Mouse (Mus musculus) stomach, postnatal 0 days (tissue): ENCODE measurements around the gene Tpm3. TPM values are rescaled to one million over a fixed set of nuclear protein-coding genes. Genes with fewer than 3 reads are reported as not detected.
"Not testable (repeated sequence)": the region's sequence is repeated elsewhere in the genome, so short reads cannot be mapped to it uniquely, and the experiment has no call there.

Experiments
- ATAC-seq: fragments of 200-750 bp; cut with Nextera tagmentation; 2 replicates; pipeline ENCODE4 v1.8.0; 2017; ENCODE audit not compliant: low FRiP score, low TSS enrichment
- DNase-seq: peaks from one replicate; pipeline ENCODE4 v3.0.0-alpha.2; 2016; ENCODE audit warnings: low spot score
- H3K27ac ChIP-seq: fragments of 300-500 bp; sonication (generic); replicated peaks from 2 replicates; pipeline ENCODE4 v1.5.1; 2014; ENCODE audit warnings: mild to moderate bottlenecking, control low read depth
- H3K27me3 ChIP-seq: fragments of 300-500 bp; sonication (generic); 2 replicates; pipeline ENCODE4 v1.6.1; 2014; ENCODE audit warnings: low read length; ENCODE audit not compliant: control insufficient read depth, insufficient read depth
- H3K36me3 ChIP-seq: fragments of 300-500 bp; sonication (generic); 2 replicates; pipeline ENCODE4 v1.6.1; 2014; ENCODE audit warnings: low read length, mixed read lengths; ENCODE audit not compliant: control insufficient read depth, insufficient read depth
- H3K4me1 ChIP-seq: fragments of 300-500 bp; sonication (generic); replicated peaks from 2 replicates; pipeline ENCODE4 v1.6.1; 2014; ENCODE audit warnings: antibody characterized with exemption; ENCODE audit not compliant: control insufficient read depth, insufficient read depth
- H3K4me2 ChIP-seq: fragments of 300-500 bp; sonication (generic); replicated peaks from 2 replicates; pipeline ENCODE4 v1.6.1; 2014; ENCODE audit warnings: low read depth, mild to moderate bottlenecking, control low read depth, moderate library complexity
- H3K4me3 ChIP-seq: fragments of 300-500 bp; sonication (generic); 2 replicates; pipeline ENCODE4 v1.5.1; 2014; ENCODE audit warnings: low read depth, low read length, control low read depth
- H3K9ac ChIP-seq: fragments of 300-500 bp; sonication (generic); 2 replicates; pipeline ENCODE4 v1.6.1; 2014; ENCODE audit warnings: mild to moderate bottlenecking, low read length, control low read depth, mixed read lengths
- H3K9me3 ChIP-seq: fragments of 300-500 bp; sonication (generic); 2 replicates; pipeline ENCODE4 v1.6.1; 2016; ENCODE audit warnings: low read length; ENCODE audit not compliant: control insufficient read depth
- CTCF ChIP-seq: IDR thresholded peaks from 2 replicates; pipeline ENCODE4 v1.5.1; 2016; ENCODE audit warnings: antibody characterized with exemption, low read depth, mild to moderate bottlenecking, moderate library complexity
- EP300 ChIP-seq: optimal IDR thresholded peaks from 2 replicates; pipeline ENCODE3; 2016; ENCODE audit warnings: antibody characterized with exemption
- WGBS: fragments of 180-500 bp; shearing (Covaris S2); extraction: QIAGEN DNeasy Blood & Tissue Kit; methylation state at CpG from one replicate; pipeline ENCODE4 v1.1.7; 2014; 5-methylcytosine and 5-hydroxymethylcytosine counted together
- polyA plus RNA-seq: library from polyadenylated mRNA; unstranded; fragments of >200 nt; fragmentation: Nextera tagmentation; extraction: Ambion mirVana; gene quantifications from 2 replicates; pipeline ENCODE4 v1.2.1, GENCODE M21; 2015

The Tpm3 gene
- polyA plus RNA-seq, 1 experiment from 2014 or later, result 327 TPM

DNA sequence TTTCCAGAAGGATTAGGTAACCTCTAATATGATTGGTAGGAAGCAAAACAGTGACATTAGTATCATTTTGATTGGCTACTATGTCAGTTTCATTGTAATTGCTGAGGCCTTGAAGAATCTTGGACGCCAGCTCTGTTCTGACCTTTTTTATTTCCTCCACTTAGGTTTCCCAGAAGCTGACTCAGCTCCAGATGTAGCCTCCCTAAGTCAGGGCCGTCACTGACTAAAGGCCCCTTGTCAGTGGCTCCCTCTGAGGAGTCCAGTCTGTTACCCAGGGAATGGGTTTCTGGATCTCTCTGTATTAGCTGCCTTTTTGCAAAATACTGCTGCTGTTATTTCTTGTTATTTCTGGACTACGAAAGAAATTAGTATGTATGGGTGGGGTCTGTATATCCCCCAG is 43.1 kb downstream of the Tpm3 start:
- Histone ChIP-seq H3K4me1 (no peaks in the 10 kb centered on the region), H3K36me3 (no peaks in the 10 kb centered on the region), H3K9me3 (no peaks in the 10 kb centered on the region), H3K4me3 (no peak overlapping the region), H3K4me2 (no peak overlapping the region), H3K27ac (no peak overlapping the region), H3K27me3 (no peaks in the 10 kb centered on the region), H3K9ac (no peak overlapping the region)
- no peak for DNase-seq
- TF ChIP-seq EP300, result no peak
- no peak for TF ChIP-seq CTCF
- ATAC-seq, result peak; percentile 68; the same call in 1 of the 2 replicates
- 49% methylated on average over 3 of the region's 3 CpGs for WGBS

GRCm38 (mm10) chr3:90118132-90118790 is 45.8 kb downstream of the Tpm3 start:
- Histone ChIP-seq H3K36me3 (no peaks in the 10 kb centered on the region), H3K27ac (no peak overlapping the region), H3K4me3 (no peak overlapping the region), H3K9me3 (no peaks in the 10 kb centered on the region), H3K4me1 (no peaks in the 10 kb centered on the region), H3K27me3 (no peaks in the 10 kb centered on the region), H3K9ac (no peak overlapping the region), H3K4me2 (no peak overlapping the region)
- 78% methylated on average over 13 of the region's 13 CpGs for WGBS
- DNase-seq (no peak), ATAC-seq (no peak)
- TF ChIP-seq CTCF (no peak), EP300 (no peak)

DNA sequence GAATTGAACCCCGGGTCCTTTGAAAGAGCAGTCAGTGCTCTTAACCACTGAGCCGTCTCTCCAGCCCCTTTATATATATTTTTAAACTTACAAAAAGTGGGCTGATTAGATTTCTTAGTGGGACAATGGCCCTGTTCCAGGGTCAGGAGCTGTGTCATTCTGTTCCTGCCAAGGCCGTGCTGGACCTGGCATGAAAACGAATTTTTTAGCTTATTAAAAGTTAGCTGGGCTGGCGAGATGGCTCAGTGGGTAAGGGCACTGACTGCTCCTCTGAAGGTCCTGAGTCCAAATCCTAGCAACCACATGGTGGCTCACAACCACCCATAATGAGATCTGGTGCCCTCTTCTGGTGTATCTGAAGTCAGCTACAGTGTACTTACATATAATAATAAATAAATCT is 49.6 kb downstream of the Tpm3 start:
- TF ChIP-seq CTCF, result peak; percentile 9; the same call in 1 of the 2 replicates
- H3K9ac ChIP-seq, DNase-seq, H3K4me3 ChIP-seq, H3K4me1 ChIP-seq, ATAC-seq, H3K36me3 ChIP-seq, H3K9me3 ChIP-seq, H3K27me3 ChIP-seq, H3K4me2 ChIP-seq, H3K27ac ChIP-seq: not testable (repeated sequence)
- WGBS, result 75% methylated on average over 5 of the region's 5 CpGs

DNA sequence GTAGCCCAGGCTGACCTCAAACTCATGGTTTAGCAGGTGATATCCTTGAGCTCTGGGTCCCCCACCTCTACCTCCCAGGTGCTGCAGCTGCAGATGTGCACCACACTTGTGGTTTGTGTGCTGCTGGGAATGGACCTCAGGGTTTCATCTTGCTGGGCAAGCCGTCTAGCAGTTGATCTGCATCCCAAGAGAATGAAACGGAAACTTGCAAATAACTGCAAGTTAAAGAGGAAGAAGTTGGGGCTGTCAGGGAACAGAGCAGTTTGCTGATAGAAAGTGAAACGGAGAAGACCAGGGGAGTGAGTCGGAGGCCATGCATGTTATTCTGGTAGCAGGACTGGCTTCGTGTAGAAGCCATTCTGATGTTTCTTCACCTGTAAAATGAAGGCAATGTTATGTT is 53.3 kb downstream of the Tpm3 start:
- 81% methylated on average over 5 of the region's 5 CpGs for WGBS
- ATAC-seq, result no peak
- no peak for TF ChIP-seq CTCF
- no peak for TF ChIP-seq EP300

DNA sequence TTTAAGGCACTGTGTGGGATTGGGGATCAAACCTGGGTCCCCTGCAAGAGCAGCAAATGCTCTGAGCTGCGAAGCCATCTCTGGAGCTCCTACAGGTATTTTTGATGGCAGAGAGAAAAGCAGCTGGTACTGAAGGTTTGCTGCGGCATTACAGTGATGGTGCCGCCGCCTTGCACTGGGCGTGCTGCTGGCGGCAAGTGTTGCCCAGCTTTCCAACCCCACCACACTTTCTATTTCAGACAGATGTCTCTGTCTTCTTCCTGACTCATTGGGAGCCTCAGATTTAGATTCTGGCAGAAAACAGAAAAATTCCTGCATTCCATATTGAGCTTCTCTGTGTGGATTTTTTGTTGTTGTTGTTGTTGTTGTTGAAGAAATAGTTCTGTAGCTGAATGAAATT is 55.4 kb downstream of the Tpm3 start:
- H3K9me3 ChIP-seq, result no peaks in the 10 kb centered on the region
- ATAC-seq (no peak), DNase-seq (no peak)
- no peak overlapping the region for H3K4me2 ChIP-seq
- WGBS, result 91% methylated on average over 6 of the region's 6 CpGs
- no peaks in the 10 kb centered on the region for H3K36me3 ChIP-seq
- no peak for TF ChIP-seq CTCF
- H3K27ac ChIP-seq, result no peak overlapping the region
- H3K27me3 ChIP-seq, result no peaks in the 10 kb centered on the region
- no peak overlapping the region for H3K4me3 ChIP-seq
- H3K4me1 ChIP-seq, result no peaks in the 10 kb centered on the region
- no peak overlapping the region for H3K9ac ChIP-seq

More for the DNA sequence above, 53.3 kb downstream of the Tpm3 start:
- Histone ChIP-seq H3K9ac (no peak overlapping the region), H3K27ac (no peak overlapping the region), H3K9me3 (no peaks in the 10 kb centered on the region), H3K4me2 (no peak overlapping the region), H3K27me3 (no peaks in the 10 kb centered on the region), H3K4me3 (no peak overlapping the region), H3K36me3 (no peaks in the 10 kb centered on the region), H3K4me1 (no peaks in the 10 kb centered on the region)
- no peak for DNase-seq

- H3K4me2 ChIP-seq, result no peak overlapping the region
- no peaks in the 10 kb centered on the region for H3K36me3 ChIP-seq
- no peaks in the 10 kb centered on the region for H3K4me1 ChIP-seq
- H3K9ac ChIP-seq, result no peak overlapping the region
- H3K27me3 ChIP-seq, result no peaks in the 10 kb centered on the region
- 66% methylated on average over 3 of the region's 3 CpGs for WGBS
- H3K4me3 ChIP-seq, result no peak overlapping the region
- H3K27ac ChIP-seq, result no peak overlapping the region
- DNase-seq (no peak), ATAC-seq (no peak)
- no peaks in the 10 kb centered on the region for H3K9me3 ChIP-seq
- no peak for TF ChIP-seq CTCF
- TF ChIP-seq EP300, result no peak
Measured at GRCm38 (mm10) chr3:90132745-90133144, 60.3 kb downstream of the Tpm3 start.
